Mouse (Mus musculus) B cell, adult (primary cell): Measurements from ENCODE around the gene Huwe1. TPM values are rescaled to one million over a fixed set of nuclear protein-coding genes. Genes with fewer than 3 reads are reported as not detected.

ENCODE experiments used
- total RNA-seq: library from RNA; stranded (reverse); gene quantifications from 4 replicates; pipeline ENCODE4 v1.2.4, GENCODE M21; 2023; ENCODE audit not compliant: inconsistent age

Huwe1 gene
- total RNA-seq = 284 to 314 TPM (median 301 TPM) in 4 replicates

DNA sequence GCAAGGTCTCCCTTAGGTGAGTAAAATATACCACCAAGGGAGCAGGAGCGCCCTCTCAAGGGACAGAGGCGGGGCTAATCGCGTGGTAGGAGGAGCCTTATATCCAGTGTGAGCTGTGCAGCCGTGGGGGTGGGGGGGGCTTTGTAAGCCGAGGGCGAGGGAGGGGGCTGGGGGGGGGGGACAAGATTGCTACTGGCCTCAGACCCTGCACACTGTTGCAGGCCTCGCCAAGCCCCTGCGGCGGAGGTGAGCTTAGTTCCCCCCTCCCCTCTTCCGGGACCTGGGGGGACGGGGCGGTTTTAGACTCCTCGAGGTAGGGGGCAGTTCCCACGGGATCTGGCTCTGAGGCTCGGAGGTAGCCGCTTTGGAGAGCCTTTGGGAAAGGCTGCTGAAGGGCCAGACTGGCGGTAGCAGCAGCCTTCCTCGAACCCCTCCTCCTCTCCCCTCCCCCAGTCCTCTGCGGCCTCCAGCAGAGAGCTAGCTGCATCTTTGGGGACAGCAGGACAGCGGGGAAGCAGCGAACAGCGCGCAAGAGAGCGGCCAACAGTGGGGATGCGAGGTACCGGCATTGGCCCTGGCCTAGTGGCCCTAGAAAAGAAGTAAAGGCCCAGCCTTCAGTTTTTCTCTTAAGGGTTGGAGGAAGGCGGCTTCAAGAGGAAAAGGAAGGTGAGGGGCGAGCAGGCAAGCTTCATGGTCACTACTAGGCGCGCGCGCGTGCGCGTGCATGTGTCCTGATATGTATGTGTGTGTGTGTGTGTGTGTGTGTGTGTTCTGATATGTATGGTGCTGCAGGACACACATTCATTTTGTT is at the start of gene Huwe1:
Huwe1 (plus strand) TSS at position 107 of the 811 bp plus-strand sequence.

Other genes with a start within 250 kb of the Huwe1 start
- 33.0 to 37.6 TPM (median 35.0 TPM) in 4 replicates for gene Hsd17b10, start 201.0 kb downstream of the Huwe1 start, total RNA-seq
- gene Ribc1, start 215.5 kb downstream of the Huwe1 start, total RNA-seq = 0.69 to 2.3 TPM (median 1.3 TPM) in 4 replicates
- gene Smc1a, start 215.6 kb downstream of the Huwe1 start, total RNA-seq = 99.3 to 113 TPM (median 104 TPM) in 4 replicates